Mouse (Mus musculus) B cell, adult 2 months (primary cell): ENCODE results near the gene Gm21988.
A peak's percentile ranks its signal among the peaks of the same experiment; 100 is the strongest.

Source experiments
- DNase-seq, 2 experiments: peaks; one replicate each; pipeline ENCODE4 v3.0.0; 2022

Gm21988 gene

DNA sequence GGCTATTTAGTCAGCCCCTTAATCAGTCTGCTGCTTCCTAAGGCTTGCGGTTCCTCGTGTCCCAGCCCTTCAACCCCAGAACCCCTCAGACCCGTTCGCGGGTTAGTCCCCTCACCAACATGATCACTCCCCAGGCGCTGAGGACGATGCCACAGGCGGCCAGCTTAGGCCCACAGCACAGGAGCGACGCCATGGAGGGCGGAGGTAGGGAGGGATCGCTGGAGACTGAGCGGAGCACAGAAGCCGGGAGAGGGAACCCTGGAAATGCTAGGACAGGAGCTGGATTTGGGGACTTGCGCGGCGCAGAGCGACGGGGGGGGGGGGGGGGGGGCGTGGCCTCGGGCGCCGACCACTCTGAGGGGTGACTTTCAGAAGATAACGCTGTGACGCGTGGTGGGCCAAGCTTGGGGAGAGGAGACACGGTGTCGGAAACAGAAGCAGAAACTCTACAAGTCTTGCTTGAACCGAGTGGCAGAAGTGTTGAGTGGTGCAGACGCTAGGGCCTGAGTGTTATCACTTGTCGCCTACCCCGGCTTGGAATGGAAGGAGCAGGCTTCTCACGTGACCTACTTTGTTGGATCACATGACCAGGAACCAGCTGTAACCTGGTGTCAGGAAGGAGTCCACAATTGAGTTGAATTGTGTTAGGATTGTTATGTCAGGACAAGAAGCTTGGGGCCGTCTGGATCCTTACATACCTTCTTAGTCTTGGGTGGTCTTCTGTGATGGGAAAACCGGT lies at the start of gene Gm21988, which contains the start of gene Rnasek:
Gene Gm21988 (minus strand): TSS at position 290 of the 739 bp plus-strand sequence.
Gene Rnasek (minus strand): TSS at position 302 of the 739 bp plus-strand sequence.
- peak; percentile 83 to 87 for DNase-seq

DNA sequence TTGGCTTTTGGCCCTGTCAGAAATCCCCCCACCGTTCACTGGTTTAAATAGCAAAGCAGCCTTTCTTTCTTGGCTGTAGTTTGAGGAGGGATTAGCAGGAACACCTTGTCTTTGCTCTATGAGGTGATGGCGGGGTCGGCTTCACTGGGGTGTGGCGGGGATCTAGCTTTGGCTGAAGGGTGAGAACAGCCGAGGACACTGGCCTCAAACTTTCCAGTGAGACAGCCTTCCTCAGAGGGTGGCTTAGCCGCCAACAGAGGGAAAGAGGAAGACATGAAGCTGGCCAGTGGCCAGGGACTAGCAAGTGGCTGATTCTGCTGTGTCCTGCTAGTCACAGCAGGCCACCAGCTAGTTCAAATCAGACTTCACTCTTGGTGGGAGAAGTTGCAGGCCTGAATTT lies 49.6 kb upstream of the Gm21988 start:
- no peak for DNase-seq

DNA sequence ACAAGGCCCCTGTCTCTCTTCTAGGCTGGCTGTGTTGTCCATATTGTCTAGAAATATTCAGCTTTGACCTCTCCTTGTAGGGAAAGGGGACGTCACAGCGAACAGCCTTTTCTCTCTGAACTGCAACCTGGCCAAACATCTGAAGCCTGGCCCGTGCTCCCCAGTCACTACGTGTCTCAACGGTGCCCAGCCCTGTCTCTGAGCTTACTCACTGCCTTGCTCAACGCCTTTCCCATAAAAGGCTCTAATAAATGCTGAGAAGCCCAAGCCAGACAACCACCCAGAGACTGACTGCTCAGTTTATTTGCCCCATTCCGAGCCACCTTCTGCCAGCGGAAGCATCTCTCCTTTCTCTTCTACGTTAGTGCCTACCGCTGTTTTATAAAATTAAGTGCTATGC lies 48.5 kb upstream of the Gm21988 start:
- DNase-seq = no peak

DNA sequence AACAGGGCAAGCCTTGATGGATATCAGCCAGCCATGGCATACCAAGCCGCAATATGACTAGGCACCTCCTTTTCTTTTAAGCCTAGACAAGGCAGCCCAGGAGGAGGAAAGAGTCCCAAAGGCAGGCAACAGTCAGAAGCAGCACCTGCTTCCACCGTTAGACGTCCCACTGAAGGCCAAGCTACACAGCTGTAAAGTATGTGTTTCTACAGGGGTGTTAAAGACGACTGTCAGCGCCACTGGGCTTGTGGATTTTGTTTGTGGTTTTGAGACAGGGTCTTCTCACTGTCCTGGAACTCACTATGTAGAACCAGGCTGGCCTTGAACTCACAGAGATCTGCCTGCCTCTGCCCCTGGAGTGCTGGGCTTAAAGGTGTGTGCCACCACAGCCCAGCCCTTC lies 46.1 kb upstream of the Gm21988 start:
- DNase-seq = no peak

DNA sequence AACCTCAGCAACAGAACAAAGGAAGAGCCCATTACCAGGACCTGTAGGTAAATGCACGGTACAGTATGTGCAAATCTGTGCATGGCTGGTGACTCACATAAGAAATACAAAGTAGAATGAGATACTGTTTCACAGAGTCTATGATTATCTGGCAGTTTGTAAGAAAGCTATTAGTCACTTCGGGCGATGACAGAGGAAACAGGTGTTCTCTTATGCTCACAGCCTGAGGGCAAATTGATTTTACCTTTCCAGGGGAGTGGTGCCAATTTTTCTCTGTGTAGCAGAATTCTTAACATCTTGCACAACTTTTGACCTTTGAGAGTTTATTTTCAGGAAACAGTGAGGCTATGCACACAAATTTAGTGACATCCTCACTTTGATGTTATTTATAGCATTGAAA lies 45.1 kb upstream of the Gm21988 start:
- no peak for DNase-seq

DNA sequence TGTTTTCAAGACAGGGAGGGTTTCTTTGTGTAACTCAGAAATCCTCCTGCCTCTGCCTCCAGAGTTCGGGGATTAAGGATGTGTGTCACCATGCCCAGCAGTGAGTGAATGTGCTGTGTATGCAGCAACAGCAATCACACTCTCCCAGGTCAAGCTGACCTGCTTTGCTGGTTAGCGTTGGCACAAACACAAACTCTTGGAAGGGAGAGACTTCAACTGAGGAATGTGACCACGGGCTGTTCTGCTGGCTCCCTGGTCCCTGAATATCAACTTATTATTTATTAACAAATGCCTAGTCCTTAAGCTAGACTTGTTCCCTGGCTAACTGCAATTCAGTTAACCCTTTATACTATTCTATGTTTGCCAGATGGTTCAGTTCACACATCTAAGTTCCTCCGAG lies 44.0 kb upstream of the Gm21988 start:
- DNase-seq = no peak

DNA sequence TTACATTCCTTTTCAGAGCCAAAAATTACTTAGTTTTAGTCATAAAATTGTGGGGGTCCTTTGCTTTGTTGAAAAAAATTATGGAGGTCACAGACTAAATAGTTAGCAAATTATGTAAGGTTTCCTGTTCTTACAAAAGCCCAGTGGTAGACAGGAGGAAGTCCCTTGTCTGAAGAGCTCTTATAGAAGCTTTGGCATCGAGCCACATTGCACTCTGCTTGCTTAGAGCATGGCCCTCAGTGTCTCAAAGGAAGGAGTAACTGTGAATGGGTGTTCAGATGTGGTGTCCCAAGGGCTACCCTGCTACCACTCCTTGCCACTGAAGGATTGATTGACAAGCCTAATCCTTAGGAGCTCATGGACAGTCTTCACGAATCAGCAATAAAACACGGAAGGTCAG lies 40.8 kb upstream of the Gm21988 start:
- no peak for DNase-seq

DNA sequence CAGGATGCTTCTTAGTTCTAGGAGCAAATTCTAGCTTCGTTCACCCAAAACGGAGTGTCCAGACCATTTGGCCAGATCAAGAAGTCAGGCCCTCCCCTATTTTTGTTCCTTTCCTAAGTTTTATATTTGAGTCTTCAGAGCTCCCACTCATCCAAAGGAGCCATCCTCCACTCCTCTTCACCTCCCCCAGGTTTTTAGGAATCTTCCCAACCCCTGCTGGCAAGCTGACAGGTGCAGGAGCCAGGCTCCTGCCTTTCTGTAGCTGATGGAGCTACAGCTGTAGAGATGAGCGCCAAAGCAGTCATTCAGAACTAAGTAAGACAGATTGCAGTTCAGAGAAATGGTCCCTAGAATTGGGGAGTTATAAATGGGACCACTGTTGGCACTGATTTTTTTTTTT lies 39.3 kb upstream of the Gm21988 start:
- DNase-seq = no peak

DNA sequence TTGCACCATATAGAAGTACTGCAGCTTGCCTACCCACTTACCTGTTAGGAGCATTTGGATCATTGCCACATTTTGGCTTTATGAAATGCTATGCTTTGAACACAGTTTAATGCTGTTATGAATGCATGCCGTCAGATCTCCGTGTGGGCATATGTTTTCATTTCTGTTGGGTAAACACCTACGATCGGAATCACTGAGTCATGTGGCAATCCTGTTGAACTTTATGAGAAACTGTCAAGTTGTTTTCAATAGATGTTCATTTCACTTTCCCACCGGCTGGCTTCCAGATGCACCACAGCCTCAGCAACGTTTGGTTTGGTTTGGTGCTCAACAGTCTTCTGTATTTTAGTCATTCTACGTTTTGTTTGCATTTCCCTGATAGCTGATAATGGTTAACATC lies 32.0 kb upstream of the Gm21988 start:
- no peak for DNase-seq

DNA sequence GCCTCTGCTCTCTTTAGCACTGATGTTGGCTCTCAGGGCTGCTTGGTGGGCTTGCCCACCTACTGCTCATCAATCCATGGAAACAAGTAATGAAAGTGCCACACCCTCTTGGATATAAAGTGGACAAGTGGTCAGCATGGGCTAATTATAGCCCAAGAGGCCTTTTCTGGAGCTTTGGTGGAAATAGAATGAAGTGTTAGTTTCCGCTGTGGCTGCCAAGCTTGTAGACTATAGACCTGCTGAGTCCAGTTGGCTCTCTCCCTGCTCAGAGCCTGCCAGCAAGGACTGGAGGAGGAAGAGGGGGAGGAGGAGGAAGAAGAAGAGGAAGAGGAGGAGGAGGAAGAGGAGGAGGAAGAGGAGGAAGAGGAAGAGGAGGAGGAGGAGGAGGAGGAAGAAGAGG lies 26.8 kb upstream of the Gm21988 start:
- DNase-seq = no peak

DNA sequence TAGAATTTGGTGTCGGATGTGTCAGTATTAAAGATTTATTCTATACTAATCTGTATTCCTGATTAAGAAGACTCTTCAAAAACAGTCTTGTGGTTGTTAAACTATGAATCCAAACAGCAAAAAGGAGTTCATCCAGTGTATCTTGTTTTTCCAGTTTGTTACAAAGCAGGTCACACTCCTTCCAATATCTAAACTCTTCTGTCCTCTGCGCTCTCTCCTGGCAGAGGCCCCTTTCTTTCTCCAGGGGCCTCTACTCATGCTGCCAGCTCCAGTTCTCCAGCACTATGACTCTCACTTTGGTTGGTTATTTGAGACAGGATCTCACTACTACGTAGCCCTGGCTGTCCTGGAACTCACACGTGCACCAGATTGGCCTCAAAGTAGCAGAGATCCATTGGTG lies 26.2 kb upstream of the Gm21988 start:
- DNase-seq = no peak

DNA sequence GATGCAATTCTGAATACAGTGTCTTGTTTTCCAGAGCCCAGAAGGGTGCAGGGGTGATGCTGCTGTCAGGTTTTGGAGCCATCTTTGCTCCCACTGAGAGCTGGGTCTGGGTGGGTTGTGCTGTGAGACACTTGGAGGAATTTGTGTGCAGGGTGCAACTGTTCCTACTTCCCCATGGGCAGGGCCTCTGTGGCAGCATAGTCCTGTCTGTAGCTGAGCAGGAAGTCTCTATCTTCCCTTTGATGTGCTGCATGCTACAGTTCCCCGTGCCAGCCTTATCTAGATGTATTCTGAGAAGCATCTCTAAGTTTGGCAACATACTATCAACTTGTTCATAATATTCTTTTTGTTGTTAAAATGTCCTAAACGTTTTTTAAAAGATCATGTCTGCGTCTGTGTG lies 25.6 kb upstream of the Gm21988 start:
- DNase-seq = no peak

DNA sequence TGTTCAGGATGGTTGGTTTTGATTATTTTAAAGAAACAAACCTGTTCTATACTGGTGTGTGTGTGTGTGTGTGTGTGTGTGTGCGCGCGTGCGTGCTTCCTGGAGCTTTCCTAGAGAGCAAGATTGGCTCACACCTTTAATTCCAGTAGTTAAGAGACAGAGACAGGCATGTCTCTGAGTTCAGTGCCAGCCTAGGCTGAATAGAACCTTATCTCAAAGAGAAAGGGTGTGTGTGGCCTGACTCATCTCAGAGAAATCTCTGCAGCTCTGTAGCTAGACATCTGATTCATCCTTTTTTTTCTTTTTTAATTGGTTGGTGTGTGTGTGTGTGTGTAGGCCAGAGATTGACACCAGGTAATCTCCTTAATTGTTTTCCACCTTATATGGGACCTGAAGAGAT lies 19.4 kb upstream of the Gm21988 start:
- no peak for DNase-seq

DNA sequence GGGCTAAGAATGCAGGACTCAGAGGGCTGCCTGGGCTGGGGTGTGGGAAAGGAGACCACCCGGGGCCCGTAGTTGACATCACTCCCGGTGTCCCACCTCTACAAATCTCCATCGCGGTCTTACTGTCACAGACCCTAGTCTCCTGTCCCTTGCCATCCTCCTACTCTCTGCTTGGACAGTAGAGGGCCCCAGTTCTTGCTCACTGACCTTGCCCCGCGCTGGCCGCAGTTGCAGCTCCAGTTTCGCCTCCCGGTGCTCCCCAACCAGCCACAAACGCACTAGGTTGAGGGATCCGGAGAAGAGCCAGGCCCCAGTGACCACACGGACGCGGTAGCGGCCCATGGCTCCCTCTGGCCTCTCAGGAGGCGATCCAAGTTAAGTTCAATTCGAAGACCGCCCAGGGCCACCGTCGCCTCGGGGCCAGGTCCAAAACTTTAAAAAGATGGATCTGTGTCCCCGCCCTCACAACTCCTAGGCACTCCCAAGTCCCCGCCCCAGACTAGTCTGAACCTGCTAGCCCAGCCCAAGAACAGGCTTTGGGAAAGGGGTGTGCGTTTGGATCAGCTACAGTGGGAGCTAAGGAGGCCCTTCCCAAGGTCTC lies 15.4 kb upstream of the Gm21988 start, which contains the start of gene Alox12:
Gene Alox12 (minus strand): TSS at position 423 of the 601 bp plus-strand sequence.
- peak in 1 of 2 experiments; percentile 13 for DNase-seq

DNA sequence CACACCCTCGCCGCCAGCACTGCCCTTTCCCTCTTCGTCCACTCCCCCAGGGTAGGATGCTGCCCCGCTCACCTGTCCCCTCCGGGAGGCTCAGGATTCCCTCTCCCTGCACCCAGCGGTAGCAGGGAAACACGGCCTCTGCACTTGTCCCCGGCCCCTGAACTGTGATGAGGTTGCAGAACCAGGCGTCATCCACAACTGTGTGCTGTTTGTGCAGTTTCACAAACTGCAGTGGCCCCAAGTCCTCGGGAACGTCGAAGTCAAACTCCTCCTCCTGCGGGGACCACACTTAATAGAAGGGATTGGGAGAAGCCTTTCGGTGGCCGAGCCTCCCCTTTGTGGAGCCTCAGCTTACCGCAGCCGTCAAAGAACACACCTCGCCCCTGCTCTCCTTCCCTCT lies 14.7 kb upstream of the Gm21988 start:
- peak; percentile 16 to 19 for DNase-seq

DNA sequence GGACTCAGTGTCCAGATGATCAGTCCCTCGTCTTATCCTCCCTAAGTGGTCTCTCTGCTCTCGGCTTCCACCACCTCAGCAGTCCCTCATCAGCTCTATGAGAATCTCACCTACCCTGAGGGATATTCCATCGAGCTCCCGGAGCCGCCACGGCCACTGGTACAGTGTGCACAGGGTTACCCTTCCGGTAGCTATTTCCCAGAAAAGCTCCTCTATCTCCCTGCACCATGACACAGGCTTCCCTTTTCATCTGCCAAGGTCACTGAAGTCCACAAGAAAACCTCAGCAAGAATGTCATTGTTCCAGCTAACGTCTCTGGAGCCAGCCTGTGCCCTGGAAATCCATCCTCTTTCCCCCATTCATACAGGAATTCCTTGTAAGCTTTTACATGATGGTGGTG lies 12.2 kb upstream of the Gm21988 start:
- DNase-seq = no peak

DNA sequence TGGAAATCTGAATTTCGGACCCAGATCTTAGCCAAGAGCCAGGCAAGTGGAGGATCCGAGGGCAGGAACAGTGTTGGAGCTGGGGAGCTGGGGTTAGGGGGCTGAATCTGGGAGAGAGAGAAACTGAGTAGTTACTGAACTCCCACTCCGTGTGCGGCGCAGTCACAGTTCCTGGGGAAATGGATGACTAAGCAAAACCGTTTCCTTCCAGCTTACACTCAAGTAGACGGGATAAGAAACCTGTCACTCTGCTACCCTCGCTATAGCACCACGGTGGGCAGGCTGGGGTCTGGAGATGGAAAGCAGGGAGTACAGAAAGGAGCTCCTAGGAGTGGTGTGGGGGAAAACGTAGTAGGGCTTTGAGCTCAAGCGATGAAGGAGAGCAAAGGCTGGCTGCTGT lies 10.5 kb upstream of the Gm21988 start:
- no peak for DNase-seq

DNA sequence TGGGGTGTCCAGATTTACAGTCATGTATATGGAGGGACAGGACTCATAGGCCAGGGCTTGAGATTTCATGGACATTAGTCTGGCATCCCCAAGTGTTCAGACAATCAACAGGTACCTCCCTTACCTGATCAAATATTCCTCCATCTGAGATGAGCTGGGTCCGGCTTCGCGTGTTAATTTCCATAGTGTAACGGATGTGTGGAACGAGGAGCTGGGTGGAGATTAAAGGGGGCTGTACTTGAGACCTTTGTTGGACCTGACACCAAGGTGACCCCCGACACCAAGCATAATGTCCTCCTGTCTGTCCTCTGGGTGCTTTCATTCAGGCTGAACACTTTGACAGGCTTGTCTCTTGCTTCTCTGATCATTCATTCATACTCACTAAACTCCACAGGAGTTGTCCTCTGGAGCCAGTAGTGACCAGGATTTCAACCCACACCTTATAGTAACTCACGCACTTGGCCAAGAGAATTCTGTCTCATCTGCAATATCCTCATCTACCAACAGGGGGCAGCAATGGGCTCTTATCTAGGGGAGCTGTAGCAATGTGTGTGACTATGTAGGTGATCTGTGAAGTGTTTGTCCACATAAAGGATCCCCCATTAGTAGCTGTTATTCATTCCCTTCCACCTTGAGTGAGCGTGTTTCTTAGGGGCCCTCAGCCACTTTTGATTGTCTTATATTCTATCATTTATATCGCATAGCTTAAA lies 7.7 kb upstream of the Gm21988 start:
- DNase-seq = peak; percentile 86 to 87

DNA sequence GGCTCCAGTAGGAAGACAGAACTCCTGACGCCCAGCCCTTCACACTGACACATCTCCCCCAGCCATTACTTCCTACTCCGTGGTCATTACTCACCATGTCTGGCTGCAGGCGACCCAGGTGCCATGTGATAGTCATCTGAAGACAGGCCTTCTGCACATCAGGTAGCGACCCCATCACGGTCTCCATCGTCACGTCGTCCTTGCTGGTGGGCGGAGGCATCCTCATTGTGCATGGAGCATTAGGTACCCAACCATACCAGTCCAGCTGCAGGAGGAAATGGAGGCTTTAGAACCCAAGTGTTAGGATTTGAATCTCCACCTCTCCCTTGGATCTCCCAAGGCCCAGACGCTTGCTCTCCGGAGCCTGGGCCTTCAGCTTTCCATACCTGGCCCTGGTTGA lies 3.0 kb upstream of the Gm21988 start:
- no peak for DNase-seq

DNA sequence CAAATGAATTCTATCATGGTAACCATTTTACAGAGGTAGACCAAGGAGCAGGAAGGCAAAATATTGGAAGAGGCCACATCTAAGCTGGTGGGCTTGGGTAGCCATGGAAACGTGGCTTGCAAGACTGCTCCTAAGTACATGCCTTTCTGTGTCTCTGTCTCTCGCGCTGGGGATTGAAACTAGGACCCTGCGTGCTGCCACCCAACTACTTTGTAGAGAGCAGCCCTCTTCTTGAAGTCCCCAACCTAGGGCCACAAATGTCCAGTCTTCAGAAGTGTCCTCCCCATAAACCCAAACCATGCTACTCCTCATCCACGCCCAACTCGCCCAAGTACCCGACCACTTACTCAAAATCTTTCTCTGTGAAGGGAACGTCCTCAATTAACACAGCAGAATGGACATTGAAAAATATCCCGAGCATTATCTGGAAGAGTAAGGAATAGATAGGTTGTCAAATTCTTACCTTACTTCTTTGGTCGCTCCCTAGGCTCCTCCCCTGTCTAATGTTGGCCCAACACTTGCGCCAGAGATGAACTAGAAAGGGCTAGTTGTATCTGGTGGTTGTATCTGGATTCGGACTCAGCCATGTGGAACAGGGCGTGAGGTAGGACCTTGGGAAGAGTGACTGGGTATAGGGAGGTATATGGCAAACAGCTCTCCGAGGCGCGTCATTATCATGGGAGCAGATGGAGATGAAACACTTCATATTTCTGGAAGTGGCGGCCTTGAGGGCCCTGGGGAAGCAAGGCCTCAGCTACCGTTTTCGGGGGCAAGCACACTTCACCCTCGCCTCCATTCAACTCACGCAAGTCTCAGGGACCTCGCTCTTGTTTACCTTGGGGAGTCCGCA lies 814 bp downstream of the Gm21988 start:
- no peak for DNase-seq

DNA sequence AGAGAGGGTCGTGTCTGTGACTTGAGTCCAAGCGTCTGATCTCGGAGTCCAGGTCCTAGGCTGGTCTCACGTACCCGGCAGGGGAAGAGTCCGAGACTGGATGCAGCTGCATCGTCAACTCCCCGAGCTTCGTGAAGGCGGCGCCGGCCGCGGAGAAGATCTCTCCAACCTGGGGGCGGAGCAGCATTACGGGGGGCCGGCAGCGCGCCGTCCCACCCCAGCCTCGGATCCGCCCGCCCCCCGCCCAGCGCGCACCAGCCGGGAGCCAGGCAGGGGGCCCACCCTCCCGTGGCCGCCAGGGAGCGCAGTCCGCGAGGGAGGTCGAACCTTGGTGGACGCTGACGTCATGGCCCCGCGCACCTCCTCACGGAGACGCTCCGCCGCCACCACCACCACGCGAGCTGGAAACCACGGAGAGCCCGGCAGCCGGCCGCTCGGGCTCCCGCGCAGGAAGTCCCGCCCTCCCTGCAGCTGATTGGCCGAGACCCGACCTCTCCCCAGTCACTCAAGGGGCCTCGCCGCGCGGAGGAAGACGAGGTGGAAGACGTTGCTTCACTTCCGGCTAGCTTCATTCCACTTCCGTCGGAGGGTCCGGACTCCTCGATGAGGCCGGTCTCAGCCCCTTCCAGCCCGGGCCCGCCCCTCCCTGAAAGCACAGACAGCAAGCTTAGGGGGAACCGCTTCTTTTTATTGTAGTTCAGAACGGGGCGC lies 2.0 kb downstream of the Gm21988 start, which contains the start of gene 0610010K14Rik:
Gene 0610010K14Rik (minus strand): TSS at position 458 of the 711 bp plus-strand sequence.
- DNase-seq = peak; percentile 96

DNA sequence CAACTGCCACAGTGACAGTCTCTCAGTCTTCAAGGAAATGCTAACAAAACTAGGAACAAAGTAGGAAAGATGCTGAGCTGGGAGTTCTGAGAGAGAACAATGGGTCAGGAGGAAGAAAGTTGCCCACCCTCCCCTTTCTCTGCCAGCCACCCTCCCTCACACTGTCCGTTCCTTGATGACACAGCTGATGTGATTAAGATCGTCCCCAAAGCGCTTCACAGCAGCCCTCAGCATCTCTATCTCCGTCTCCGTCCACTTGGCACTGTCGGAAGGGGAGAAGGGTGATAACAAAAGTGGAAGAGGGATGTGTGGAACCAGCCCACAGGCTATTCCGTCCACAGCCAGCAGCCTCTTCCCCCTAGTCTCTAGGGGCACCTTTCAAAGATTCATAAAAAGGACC lies 2.9 kb downstream of the Gm21988 start:
- no peak for DNase-seq
